Mouse (Mus musculus): ENCODE results near the gene Bmp8a. TPM values are rescaled to one million over a fixed set of nuclear protein-coding genes. Genes with fewer than 3 reads are reported as not detected.

The Bmp8a gene
- 0.46 and 0.82 TPM in 2 replicates for polyA plus RNA-seq (2012; rRNA removed)

GRCm38 (mm10) chr4:123342642-123343470 lies at the start of gene Bmp8a:
TSS of gene Bmp8a (minus strand) at chr4:123343252.
- 2% methylated on average over 65 of the region's 65 CpGs for WGBS

GRCm38 (mm10) chr4:123392187-123392586 lies 49.1 kb upstream of the Bmp8a start:
- Histone ChIP-seq H3K27me3 (ENCODE audit: control insufficient read depth, insufficient read depth, low read length) (no peaks in the 10 kb centered on the region), H3K36me3 (ENCODE audit: control insufficient read depth, insufficient read depth, low read length) (peaks cover 51% of the 10 kb centered on the region), H3K4me3 (ENCODE audit: control insufficient read depth, insufficient read depth, low read length) (no peak overlapping the region), H3K4me1 (replicated peaks; ENCODE audit: control insufficient read depth, insufficient read depth, low read length) (no peaks in the 10 kb centered on the region), H3K27ac (ENCODE audit: control insufficient read depth, insufficient read depth, low read length) (no peak overlapping the region)
- peak; percentile 47 for DNase-seq
- 100% methylated on average over 1 of the region's 1 CpGs for whole genome bisulfite sequencing
- no peak for TF ChIP-seq POLR2A (IDR thresholded peaks at IDR 0.05; ENCODE audit: control insufficient read depth, extremely low read depth, insufficient read depth, low read length, poor library complexity)
- TF ChIP-seq CTCF (IDR thresholded peaks at IDR 0.05; ENCODE audit: borderline replicate concordance, control insufficient read depth, extremely low read depth, insufficient read depth, low read length, poor library complexity), result no peak

More at GRCm38 (mm10) chr4:123342642-123343470, at the start of gene Bmp8a:
- Histone ChIP-seq H3K27me3 (ENCODE audit: control insufficient read depth, insufficient read depth, low read length) (peaks cover 15% of the 10 kb centered on the region; the same call in 1 of the 2 replicates), H3K36me3 (ENCODE audit: control insufficient read depth, insufficient read depth, low read length) (no peaks in the 10 kb centered on the region), H3K4me3 (ENCODE audit: control insufficient read depth, insufficient read depth, low read length) (peak within 1 kb of the TSS; percentile 43), H3K4me1 (replicated peaks; ENCODE audit: control insufficient read depth, insufficient read depth, low read length) (peaks cover 12% of the 10 kb centered on the region), H3K27ac (ENCODE audit: control insufficient read depth, insufficient read depth, low read length) (no peak within 1 kb of the TSS)
- no peak for TF ChIP-seq CTCF (IDR thresholded peaks at IDR 0.05; ENCODE audit: borderline replicate concordance, control insufficient read depth, extremely low read depth, insufficient read depth, low read length, poor library complexity)
- TF ChIP-seq POLR2A (IDR thresholded peaks at IDR 0.05; ENCODE audit: control insufficient read depth, extremely low read depth, insufficient read depth, low read length, poor library complexity), result no peak; the same call in 1 of the 2 replicates
- peak; percentile 49 for DNase-seq

- Histone ChIP-seq H3K36me3 (ENCODE audit: control insufficient read depth, insufficient read depth, low read length) (peaks cover 76% of the 10 kb centered on the region), H3K4me3 (ENCODE audit: control insufficient read depth, insufficient read depth, low read length) (no peak overlapping the region), H3K4me1 (replicated peaks; ENCODE audit: control insufficient read depth, insufficient read depth, low read length) (no peaks in the 10 kb centered on the region), H3K27me3 (ENCODE audit: control insufficient read depth, insufficient read depth, low read length) (no peaks in the 10 kb centered on the region), H3K27ac (ENCODE audit: control insufficient read depth, insufficient read depth, low read length) (no peak overlapping the region)
- 93% methylated on average over 1 of the region's 1 CpGs for WGBS
- TF ChIP-seq POLR2A (IDR thresholded peaks at IDR 0.05; ENCODE audit: control insufficient read depth, extremely low read depth, insufficient read depth, low read length, poor library complexity) (no peak), CTCF (IDR thresholded peaks at IDR 0.05; ENCODE audit: borderline replicate concordance, control insufficient read depth, extremely low read depth, insufficient read depth, low read length, poor library complexity) (no peak)
- no peak for DNase-seq
These were observed 42.0 kb upstream of the Bmp8a start for GRCm38 (mm10) chr4:123385028-123385427.

- H3K27ac ChIP-seq (ENCODE audit: control insufficient read depth, insufficient read depth, low read length), result no peak overlapping the region
- H3K4me1 ChIP-seq (replicated peaks; ENCODE audit: control insufficient read depth, insufficient read depth, low read length), result no peaks in the 10 kb centered on the region
- H3K27me3 ChIP-seq (ENCODE audit: control insufficient read depth, insufficient read depth, low read length), result no peaks in the 10 kb centered on the region
- H3K4me3 ChIP-seq (ENCODE audit: control insufficient read depth, insufficient read depth, low read length), result no peak overlapping the region
- WGBS, result 96% methylated on average over 7 of the region's 7 CpGs
- no peak for DNase-seq
- no peak for TF ChIP-seq POLR2A (IDR thresholded peaks at IDR 0.05; ENCODE audit: control insufficient read depth, extremely low read depth, insufficient read depth, low read length, poor library complexity)
- no peak for TF ChIP-seq CTCF (IDR thresholded peaks at IDR 0.05; ENCODE audit: borderline replicate concordance, control insufficient read depth, extremely low read depth, insufficient read depth, low read length, poor library complexity)
- peaks cover 78% of the 10 kb centered on the region for H3K36me3 ChIP-seq (ENCODE audit: control insufficient read depth, insufficient read depth, low read length)
These were observed 40.1 kb upstream of the Bmp8a start for GRCm38 (mm10) chr4:123383173-123383572.

GRCm38 (mm10) chr4:123382051-123382450 lies 39.0 kb upstream of the Bmp8a start:
- TF ChIP-seq CTCF (IDR thresholded peaks at IDR 0.05; ENCODE audit: borderline replicate concordance, control insufficient read depth, extremely low read depth, insufficient read depth, low read length, poor library complexity), result no peak
- no peak for TF ChIP-seq POLR2A (IDR thresholded peaks at IDR 0.05; ENCODE audit: control insufficient read depth, extremely low read depth, insufficient read depth, low read length, poor library complexity)
- H3K36me3 ChIP-seq (ENCODE audit: control insufficient read depth, insufficient read depth, low read length), result peaks cover 86% of the 10 kb centered on the region
- 97% methylated on average over 4 of the region's 4 CpGs for WGBS
- no peak overlapping the region for H3K27ac ChIP-seq (ENCODE audit: control insufficient read depth, insufficient read depth, low read length)
- DNase-seq, result no peak
- no peaks in the 10 kb centered on the region for H3K4me1 ChIP-seq (replicated peaks; ENCODE audit: control insufficient read depth, insufficient read depth, low read length)
- no peak overlapping the region for H3K4me3 ChIP-seq (ENCODE audit: control insufficient read depth, insufficient read depth, low read length)
- no peaks in the 10 kb centered on the region for H3K27me3 ChIP-seq (ENCODE audit: control insufficient read depth, insufficient read depth, low read length)

- peaks cover 86% of the 10 kb centered on the region for H3K36me3 ChIP-seq (ENCODE audit: control insufficient read depth, insufficient read depth, low read length)
- TF ChIP-seq POLR2A (IDR thresholded peaks at IDR 0.05; ENCODE audit: control insufficient read depth, extremely low read depth, insufficient read depth, low read length, poor library complexity) (no peak), CTCF (IDR thresholded peaks at IDR 0.05; ENCODE audit: borderline replicate concordance, control insufficient read depth, extremely low read depth, insufficient read depth, low read length, poor library complexity) (no peak)
These were observed 38.5 kb upstream of the Bmp8a start for GRCm38 (mm10) chr4:123381598-123381997.

More at GRCm38 (mm10) chr4:123381598-123381997, 38.5 kb upstream of the Bmp8a start:
- no peak overlapping the region for H3K4me3 ChIP-seq (ENCODE audit: control insufficient read depth, insufficient read depth, low read length)
- H3K4me1 ChIP-seq (replicated peaks; ENCODE audit: control insufficient read depth, insufficient read depth, low read length), result no peaks in the 10 kb centered on the region
- H3K27me3 ChIP-seq (ENCODE audit: control insufficient read depth, insufficient read depth, low read length), result no peaks in the 10 kb centered on the region
- WGBS, result 95% methylated on average over 11 of the region's 11 CpGs
- H3K27ac ChIP-seq (ENCODE audit: control insufficient read depth, insufficient read depth, low read length), result no peak overlapping the region
- no peak for DNase-seq
